Mouse (Mus musculus) B cell, adult 67 days (primary cell): ENCODE results near the gene Trmt11. TPM values are rescaled to one million over a fixed set of nuclear protein-coding genes. Genes with fewer than 3 reads are reported as not detected.

Experiments used
- total RNA-seq, 2 experiments: library from RNA; stranded (reverse); gene quantifications; 4 replicates each; pipeline ENCODE4 v1.2.4; 2023

Trmt11 gene
- 10 to 100 TPM; 12.6 to 13.3 TPM for total RNA-seq

GRCm38 (mm10) chr10:30600542-30600966 lies at the start of gene Trmt11:
Trmt11 (minus strand) TSS chr10:30600749.

GRCm38 (mm10) chr10:30629513-30629912 lies 29.0 kb upstream of the Trmt11 start, which contains the start of gene Hint3:
Hint3 (minus strand) TSS chr10:30629632.

Other genes starting within 250 kb of the Trmt11 start
- gene Hint3, start 28.9 kb upstream of the Trmt11 start, total RNA-seq = 10 to 100 TPM; 24.5 to 25.9 TPM
- 10 to 100 TPM; 20.6 to 22.8 TPM for gene Ncoa7, start 202.6 kb upstream of the Trmt11 start, total RNA-seq
- gene Hey2, start 242.1 kb upstream of the Trmt11 start, total RNA-seq = not detected